Mouse (Mus musculus) E14TG2a.4 (cell line): Measurements from ENCODE around the gene Tmem18.

Experiments
- H3K27me3 ChIP-seq: 2 replicates; pipeline ENCODE4 v1.6.1; 2014; ENCODE audit warnings: low read length, control low read depth; ENCODE audit not compliant: insufficient read depth
- H3K36me3 ChIP-seq: 2 replicates; pipeline ENCODE4 v1.6.1; 2014; ENCODE audit warnings: low read length, control low read depth; ENCODE audit not compliant: insufficient read depth
- H3K4me1 ChIP-seq: replicated peaks from 2 replicates; pipeline ENCODE4 v1.6.1; 2014; ENCODE audit warnings: low read depth, low read length, control low read depth
- H3K4me3 ChIP-seq: replicated peaks from 2 replicates; pipeline ENCODE4 v1.5.1; 2014; ENCODE audit warnings: mild to moderate bottlenecking, low read length
- H3K9me3 ChIP-seq: 2 replicates; pipeline ENCODE4 v1.6.1; 2014; ENCODE audit warnings: low read length, control low read depth
- CTCF ChIP-seq: conservative IDR thresholded peaks from 2 replicates; pipeline ENCODE4 v1.5.1; 2014; ENCODE audit warnings: low read length
- NANOG ChIP-seq: IDR thresholded peaks from 2 replicates; pipeline ENCODE4 v1.6.1; 2014; ENCODE audit warnings: borderline replicate concordance, low read length, mixed read lengths
- POU5F1 ChIP-seq: IDR thresholded peaks from 2 replicates; pipeline ENCODE4 v1.6.1; 2014; ENCODE audit warnings: low read length, borderline replicate concordance

Tmem18 gene

GRCm38 (mm10) chr12:30618425-30618824 lies 34.2 kb downstream of the Tmem18 start:
- H3K36me3 ChIP-seq: no peaks in the 10 kb centered on the region
- no peaks in the 10 kb centered on the region for H3K4me1 ChIP-seq
- H3K4me3 ChIP-seq: no peak overlapping the region
- TF ChIP-seq POU5F1 (no peak), NANOG (no peak), CTCF (no peak)
- no peaks in the 10 kb centered on the region for H3K9me3 ChIP-seq
- no peaks in the 10 kb centered on the region for H3K27me3 ChIP-seq

- Histone ChIP-seq H3K4me1 (no peaks in the 10 kb centered on the region), H3K9me3 (no peaks in the 10 kb centered on the region), H3K36me3 (no peaks in the 10 kb centered on the region), H3K4me3 (no peak overlapping the region), H3K27me3 (no peaks in the 10 kb centered on the region)
- TF ChIP-seq NANOG (no peak), POU5F1 (no peak), CTCF (no peak)
Observed at GRCm38 (mm10) chr12:30628466-30628865, 44.2 kb downstream of the Tmem18 start.

- H3K36me3 ChIP-seq: no peaks in the 10 kb centered on the region
- no peaks in the 10 kb centered on the region for H3K4me1 ChIP-seq
- TF ChIP-seq NANOG: no peak
- no peak for TF ChIP-seq CTCF
- no peak for TF ChIP-seq POU5F1
- H3K9me3 ChIP-seq: no peaks in the 10 kb centered on the region
- H3K27me3 ChIP-seq: no peaks in the 10 kb centered on the region
- H3K4me3 ChIP-seq: no peak overlapping the region
Observed at GRCm38 (mm10) chr12:30634534-30634933, 50.3 kb downstream of the Tmem18 start.
